Mouse (Mus musculus): ENCODE results near the gene Rbmx.

Rbmx gene

DNA sequence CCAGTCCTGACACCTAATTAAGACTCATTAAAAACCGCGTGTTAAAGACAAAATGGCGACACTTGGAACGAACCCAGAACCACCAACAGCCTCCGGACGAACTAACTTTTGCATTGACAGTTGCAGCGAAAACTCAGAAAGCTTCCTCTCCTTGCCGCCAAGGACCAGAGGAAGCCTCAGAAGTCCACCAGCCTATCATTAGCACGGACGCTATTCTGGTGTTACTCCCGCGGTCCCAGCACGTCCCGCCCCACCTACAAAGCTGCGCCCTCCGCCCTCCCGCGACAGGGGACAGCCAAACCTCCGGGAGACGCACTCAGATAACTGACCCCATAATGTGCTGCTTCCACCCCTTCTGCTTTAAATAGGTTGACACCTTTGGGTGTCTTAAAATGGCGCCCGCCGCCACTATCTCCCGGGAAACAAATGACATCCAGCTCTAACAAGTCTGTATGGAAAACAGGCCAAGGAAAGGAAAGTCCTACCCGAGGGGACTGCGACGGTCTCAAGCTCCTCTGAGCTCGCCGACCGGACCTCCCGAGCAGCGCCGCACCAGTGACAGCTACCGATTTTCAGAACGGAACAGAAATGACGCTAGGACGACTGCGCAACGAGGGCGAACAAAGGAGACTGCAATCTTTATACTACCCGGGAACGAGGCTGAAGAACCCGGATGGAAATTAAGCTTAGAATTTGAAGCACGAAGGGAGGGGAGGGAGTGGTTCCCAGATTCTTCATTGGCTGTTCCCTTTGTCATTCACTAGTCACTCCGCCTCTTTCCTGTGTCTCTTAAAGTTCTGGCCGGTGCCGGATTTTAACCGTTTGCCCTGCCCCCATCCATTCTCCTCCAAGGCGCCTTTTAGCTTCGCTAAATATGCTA, at the start of gene Rbmx:
Gene Rbmx, minus strand, starts transcription at position 670 of the 880 bp plus-strand sequence.
- DNase-seq (ENCODE audit: low read depth, low spot score) = peak; percentile 49

DNA sequence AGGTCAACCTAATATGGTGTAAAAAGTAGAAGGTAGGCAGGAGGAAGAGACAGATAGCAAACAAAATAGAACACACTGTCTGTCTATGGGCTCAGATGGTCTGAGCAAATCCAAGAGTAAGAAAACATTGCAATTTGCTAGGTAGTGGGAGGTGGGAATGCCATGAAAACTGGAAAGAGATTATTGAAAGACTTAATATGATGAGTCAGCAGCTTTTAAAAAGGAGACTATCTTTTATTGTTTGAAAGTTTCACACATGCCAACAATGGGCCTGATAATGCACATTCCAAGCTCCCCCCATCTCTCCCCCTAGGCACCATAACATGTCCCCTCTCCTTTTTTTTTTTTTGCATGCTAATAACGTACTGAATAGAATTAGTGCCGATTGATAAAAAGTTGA, 41.1 kb upstream of the Rbmx start:
- DNase-seq (ENCODE audit: low read depth, low spot score) = no peak

DNA sequence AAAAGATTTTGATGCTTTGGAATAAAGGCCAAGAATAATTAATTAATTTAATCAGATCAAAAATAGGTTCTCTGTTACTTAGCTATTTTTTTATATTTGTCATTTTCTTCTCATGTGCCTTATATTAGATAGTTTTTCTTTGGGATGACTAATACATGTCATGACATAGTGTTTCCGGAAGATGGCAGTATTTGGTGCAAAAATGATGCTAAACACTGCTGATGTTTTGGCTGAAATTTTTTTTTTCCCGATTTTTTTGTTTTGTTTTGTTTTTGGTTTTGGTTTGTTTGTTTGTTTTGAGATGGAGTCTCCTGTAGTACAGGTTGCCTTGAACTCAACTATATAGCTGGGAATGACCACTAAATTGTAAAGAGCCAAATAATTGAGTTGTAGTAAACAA, 38.8 kb upstream of the Rbmx start:
- no peak for DNase-seq (ENCODE audit: low read depth, low spot score)

DNA sequence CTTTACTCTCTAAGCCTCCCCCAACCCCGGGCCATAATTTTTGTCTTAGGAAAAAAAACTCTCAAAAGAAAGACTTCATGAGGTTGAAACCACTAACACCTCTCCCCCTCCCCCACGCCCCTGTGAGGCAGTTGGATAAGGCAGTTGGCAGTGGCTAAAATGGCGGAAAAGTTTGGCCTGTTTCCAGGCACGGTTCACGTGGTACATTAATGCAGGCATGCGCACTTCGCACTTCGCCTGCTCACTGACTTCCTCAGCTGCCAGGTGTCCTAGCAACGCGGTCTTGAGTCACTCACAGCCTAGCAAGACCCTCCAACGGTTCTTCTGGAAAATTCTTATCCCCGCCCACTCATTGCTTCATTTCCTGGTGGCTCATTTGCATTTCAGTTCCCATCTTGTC, 15.9 kb upstream of the Rbmx start, which contains the start of gene Gm364:
Gene Gm364, plus strand, starts transcription at position 386 of the 400 bp plus-strand sequence.
- no peak for DNase-seq (ENCODE audit: low read depth, low spot score)

DNA sequence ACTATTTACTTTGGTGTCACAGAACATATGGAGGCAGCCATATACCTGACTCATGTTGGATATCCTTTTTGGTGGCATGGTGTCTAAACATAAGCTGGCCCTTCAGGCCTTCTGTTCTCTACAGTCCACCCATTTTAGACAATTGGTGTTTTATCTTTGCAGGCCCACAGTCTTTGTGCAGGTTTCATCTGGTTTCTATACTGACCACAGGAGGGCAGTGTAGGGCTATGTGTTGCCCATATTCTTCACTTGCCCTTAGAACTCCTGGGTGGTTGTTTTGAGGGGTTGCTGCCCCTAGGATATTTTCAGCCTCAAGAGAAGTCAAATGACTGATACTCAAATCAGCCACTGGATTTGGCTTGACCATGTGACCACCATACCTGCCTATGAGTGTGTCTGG, 10.8 kb upstream of the Rbmx start:
- no peak for DNase-seq (ENCODE audit: low read depth, low spot score)

DNA sequence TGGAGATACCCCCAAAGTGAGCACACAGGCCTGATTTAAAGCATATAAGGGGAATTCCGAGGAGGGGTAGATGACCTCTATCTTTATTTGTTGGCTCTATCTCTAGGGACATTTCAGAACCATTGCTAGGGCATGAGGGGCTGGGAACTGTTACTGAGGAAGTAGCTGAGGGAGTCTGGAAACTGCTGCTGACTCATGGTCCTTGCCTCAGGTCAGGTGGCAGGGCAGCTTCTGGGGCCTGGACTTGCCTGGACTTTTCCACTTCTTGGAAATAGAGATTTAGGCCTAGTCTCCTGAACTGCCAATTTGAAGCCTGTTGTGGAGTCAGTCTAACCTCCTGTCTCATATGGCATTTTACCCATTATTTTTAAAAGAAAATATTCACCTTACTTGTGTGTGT, 8.6 kb upstream of the Rbmx start:
- DNase-seq (ENCODE audit: low read depth, low spot score) = no peak

DNA sequence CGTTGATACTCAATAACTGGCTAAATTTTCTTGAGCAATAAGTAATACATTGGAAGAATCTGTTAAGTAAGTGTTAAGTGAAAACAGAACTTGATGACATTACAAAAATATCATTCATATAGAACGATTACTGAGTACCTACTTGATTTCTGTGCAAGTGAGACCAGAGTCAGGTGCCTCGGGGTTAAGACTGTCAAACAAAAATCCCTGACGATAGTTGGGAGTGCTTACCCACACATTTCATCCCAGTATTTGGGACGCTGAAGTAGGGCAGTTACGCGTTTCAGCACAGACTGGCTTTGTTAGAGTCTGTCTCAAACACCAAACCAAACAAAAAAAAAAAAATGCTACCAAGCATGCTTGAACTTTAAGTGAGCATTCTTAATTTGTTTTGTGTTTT, 576 bp upstream of the Rbmx start:
- no peak for DNase-seq (ENCODE audit: low read depth, low spot score)

DNA sequence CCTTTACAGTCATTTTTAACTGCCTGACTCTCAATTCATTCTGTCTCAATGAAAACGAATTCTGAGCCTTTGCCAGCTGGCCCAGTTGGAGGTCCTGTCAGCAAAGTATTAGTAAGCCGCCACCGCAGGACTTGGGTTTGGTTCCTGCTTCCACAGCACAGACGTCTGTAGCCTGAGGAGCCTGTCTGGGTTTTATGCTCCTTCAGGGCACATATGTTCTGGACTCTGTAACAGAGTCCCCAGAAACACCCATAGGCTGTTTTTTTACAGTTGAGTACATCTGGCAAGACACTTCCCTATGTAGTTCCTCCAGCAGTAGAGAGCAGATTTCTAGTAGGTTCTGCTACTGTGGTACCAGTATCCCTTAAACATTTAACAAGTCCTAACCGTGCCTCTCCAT, 11.9 kb downstream of the Rbmx start:
- no peak for DNase-seq (ENCODE audit: low read depth, low spot score)

DNA sequence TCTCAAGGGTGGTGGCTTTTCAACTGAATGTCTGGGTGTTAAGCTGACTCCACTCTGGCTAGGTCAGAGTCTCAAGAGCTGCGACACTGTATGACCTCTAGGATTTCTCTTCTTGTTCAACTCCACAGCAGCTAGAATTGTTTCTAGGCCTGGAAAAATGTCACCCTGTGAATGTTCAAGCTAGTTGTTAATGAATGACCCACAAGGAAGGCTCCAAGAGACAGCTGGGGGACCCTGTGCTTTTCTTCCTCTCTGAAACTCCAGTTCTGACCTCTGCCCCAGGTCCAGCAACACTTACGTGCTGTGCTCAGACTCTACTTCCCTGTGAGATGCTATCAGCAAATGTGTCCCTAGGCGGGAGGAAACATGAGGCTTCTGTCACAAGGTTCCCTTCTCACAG, 14.3 kb downstream of the Rbmx start:
- DNase-seq (ENCODE audit: low read depth, low spot score) = no peak

DNA sequence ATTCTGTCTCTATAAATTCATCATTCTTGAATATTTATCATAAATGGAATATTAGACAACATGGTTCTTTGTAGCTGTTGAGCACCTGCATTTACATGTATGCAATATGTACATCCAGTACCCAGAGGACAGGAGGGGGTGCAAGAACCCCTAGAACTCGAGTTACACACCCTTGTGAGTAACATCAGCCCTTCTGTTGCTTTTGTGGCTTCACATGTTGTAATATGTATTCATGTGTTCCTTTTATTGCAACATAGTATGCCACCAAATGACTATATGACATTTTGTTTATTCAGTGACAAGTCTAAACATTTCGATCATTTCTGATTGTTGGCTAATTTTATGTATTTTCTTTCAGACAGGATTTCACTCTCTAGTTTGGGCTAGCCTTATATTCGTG, 15.7 kb downstream of the Rbmx start:
- no peak for DNase-seq (ENCODE audit: low read depth, low spot score)

DNA sequence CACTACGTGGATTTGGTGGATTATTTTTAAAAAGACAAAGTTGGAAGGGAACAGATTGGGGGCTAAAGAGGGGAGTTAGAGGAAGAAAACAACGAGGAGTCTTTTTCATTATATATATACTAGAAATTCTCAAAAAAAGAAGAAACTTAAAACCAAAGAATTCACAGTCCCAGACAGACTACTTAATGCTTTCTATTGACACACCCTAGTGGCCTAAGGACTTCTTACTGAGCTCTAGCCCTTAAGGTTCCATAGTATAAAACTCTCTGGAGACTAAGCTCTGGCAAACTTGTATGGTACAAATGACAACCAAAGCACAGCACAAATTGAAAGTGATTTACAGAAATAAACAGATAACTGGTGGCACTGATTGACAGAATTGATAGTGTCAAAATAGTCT, 18.8 kb downstream of the Rbmx start:
- no peak for DNase-seq (ENCODE audit: low read depth, low spot score)

DNA sequence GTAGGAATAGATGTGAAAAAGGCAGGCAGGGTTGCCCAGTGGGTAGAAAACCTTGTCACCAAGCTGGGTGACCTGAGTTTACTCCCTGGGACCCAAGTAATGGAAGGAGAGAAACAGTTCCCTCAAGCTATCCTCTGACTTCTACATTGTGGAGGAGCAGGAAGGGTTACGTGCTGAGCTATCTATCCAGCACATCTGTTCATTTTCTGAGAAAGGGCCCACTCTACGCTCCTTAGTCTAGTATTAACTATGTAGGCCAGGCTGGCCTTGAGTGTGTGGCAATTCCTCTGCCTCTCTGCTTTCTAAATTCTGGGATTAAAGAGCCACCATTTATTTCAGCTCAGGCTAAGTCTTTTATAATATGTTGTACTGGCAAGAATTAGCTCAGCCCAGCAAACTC, 19.3 kb downstream of the Rbmx start:
- no peak for DNase-seq (ENCODE audit: low read depth, low spot score)

DNA sequence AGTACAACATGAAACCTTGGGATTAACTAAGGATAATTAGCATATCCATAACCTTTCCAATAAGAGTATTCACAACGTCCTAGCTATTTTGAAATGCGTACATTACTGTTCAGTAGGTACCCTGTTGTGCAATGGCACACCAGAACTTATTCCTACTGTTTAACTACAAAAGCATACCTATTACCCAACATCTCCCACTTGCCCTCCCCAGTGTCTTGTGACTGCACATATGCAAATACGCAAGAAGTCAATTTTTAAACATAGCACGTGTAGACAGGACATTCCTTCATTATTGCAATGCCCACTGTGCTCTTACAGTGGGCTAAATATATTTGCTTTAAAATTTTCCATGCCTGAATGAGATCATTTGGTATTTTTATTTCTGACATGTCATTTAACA, 19.9 kb downstream of the Rbmx start:
- DNase-seq (ENCODE audit: low read depth, low spot score) = no peak

DNA sequence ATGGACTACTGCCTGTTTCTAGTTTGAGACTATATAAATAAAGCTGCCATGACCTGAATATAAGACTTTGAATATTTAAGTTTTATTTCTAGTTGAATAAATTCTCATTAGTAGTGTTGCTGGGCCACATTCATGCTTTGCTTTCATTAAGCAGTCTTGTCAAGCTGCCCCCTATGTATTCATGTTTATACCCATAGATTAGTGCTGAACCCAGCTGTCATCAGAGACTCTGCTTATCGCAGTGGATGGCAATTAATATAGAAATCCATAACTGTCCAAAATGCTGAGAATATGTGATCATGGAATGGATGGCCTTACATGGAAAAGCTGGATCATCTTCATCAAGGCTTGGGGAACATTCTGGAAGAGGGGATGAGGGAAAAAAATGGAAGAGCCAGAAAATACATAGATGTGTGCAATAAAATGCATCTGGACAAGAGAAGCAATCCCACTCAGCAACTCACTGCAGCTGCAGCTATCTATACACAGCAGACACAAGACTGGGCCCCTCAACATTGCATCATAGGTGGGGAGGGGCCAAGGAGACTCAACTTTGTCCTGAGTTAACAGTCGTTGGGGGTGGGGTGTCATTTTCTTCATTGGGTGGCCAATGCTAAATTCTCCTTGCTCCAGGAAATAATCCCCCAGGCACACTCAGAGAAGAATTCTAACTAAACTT, 27.8 kb downstream of the Rbmx start:
- no peak for DNase-seq (ENCODE audit: low read depth, low spot score)

DNA sequence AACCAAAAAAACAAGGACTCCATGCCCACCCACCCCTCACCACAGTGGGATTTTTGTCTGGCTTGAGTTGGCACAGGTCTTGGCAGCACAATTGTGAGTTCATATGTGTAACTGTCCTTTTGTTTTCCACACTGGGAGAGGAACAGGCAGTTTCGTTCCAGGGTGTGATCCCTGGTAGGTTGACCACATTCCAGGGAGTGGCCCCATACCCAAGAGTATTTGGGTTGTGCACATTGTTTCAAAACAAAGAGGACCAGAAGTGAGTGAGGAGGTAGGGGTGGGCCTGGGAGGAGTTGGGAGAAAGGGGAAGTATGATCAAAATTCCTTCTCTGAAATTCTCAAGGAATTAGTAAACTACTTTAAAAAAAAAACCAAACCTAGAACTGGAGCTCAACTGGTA, 33.5 kb downstream of the Rbmx start:
- DNase-seq (ENCODE audit: low read depth, low spot score) = no peak

DNA sequence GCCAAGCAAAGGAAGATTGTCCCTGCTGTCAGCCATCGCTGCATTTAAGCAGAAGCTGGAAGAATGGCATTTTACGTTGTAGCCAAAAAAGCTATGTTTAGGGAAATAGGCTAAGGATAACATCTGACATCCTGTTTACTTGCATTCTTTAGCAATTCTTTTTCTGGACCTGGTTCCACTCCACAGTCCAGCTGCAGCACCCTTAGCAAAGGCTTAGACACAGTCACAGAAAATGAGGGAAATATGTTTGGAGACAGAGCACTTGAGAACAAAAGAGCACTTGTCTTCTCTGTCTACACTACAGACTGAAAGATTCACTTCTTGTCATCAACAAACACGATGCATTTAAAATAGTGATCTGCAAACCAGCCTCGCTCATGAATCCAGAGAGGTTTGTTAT, 53.6 kb downstream of the Rbmx start:
- no peak for DNase-seq (ENCODE audit: low read depth, low spot score)

DNA sequence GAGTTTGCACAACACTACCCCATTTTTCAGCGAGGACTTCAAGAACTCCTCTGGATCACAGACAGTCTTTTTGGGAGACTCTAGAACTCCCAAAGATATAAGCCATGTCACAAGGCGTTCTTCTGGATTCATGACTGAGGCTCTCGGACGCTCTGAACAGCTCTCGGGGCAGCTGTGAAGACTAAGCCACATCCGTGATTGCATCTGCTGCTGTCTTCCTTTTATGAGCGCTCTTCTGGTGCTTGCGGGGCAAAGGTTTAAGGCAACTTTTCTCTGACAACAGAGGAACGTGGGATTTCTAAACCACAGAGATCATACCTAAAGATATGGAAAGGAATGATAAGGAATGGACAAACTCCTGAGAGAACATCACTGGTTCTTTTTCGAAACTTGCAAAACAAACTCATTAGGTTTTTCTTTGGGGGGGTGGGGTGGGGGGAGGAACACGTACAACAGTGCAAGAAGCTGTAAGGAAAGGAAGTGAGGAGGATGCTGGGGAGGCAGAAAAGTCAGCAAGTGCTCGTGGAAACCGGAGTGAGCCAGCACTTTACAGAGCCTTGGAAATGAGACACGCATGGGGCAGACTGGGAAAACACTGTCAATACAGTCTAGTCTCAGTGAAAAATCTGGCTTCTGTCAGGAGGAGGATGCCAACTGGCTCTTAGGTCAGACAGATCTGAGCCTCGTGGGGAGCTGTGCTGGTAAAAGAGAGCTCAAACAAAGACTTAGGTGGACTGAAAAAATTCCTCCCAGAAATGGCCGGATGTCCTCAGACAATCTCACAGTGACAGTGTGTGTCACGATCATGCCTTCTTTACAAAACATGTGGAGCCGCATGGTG, 54.2 kb downstream of the Rbmx start, which contains the start of gene Arhgef6:
Gene Arhgef6, minus strand, starts transcription at position 359 of the 841 bp plus-strand sequence.
- DNase-seq (ENCODE audit: low read depth, low spot score) = no peak

DNA sequence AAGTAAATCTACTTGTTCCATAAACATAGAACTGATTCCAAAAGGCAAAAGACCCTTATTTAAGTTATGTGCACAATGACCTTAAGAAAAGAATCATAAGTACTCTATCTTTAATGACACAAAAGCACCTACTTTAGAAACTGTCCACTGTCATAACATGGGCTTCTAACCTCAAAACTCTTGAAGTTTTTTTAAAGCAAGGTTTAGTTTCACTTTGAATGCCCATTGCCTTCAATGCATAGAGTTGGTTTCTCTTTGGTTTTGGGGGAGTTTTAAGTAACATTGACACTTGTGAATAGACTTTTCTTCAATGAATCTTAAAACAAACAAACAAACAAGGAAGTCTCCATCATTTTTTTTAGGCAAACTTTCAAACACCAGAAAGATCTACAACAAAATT, 55.3 kb downstream of the Rbmx start:
- no peak for DNase-seq (ENCODE audit: low read depth, low spot score)

DNA sequence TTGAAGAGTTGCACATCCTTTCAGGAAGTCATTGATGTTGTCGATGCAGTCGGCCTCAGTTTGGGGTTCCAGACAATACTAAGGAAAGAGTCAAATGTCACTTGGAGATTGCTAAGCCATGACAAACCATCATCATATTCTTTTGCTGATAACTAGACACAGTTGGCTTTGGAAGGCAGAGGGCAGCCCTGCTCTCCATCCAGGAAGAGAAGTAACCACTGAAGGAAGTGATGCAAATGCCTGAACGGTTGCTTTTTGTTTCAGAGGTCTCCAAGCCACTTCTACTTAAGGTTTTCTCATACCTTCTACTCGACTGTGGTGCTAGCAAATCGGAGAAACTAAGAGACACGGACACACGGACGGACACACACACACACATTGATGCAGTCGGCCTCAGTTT, 55.9 kb downstream of the Rbmx start:
- DNase-seq (ENCODE audit: low read depth, low spot score) = no peak

DNA sequence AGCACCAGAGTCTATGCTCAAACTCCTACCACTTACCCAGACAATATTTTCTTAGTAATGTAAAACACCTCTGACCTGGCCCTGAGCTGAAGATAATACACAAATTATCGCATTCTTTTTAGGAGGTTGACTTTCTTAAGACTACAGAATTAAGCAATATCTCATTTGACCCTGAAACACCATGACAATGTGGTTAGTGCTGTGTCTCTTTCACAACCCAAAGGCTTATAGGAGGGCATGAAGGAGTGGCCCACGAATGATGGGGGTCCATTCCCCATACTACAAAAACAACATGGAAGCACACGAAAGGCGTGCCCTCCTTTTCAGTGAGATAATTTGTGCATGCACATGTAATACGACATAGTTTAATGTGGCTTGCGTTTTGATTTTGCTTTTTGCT, 57.5 kb downstream of the Rbmx start:
- no peak for DNase-seq (ENCODE audit: low read depth, low spot score)

Data from WW6 (cell line).